Mouse (Mus musculus) embryonic fibroblast, embryonic 13.5 days (primary cell): Measurements from ENCODE around the gene Klhl42.

Experiments used
- CTCF ChIP-seq: IDR thresholded peaks from 2 replicates; pipeline ENCODE4 v1.5.1; 2011; ENCODE audit warnings: mild to moderate bottlenecking, control low read depth, low read length, moderate library complexity, borderline replicate concordance; ENCODE audit not compliant: insufficient read depth
- POLR2A ChIP-seq: IDR thresholded peaks from 2 replicates; pipeline ENCODE4 v1.6.1; 2011; ENCODE audit warnings: low read depth, mild to moderate bottlenecking, control low read depth, low read length, moderate library complexity

DNA sequence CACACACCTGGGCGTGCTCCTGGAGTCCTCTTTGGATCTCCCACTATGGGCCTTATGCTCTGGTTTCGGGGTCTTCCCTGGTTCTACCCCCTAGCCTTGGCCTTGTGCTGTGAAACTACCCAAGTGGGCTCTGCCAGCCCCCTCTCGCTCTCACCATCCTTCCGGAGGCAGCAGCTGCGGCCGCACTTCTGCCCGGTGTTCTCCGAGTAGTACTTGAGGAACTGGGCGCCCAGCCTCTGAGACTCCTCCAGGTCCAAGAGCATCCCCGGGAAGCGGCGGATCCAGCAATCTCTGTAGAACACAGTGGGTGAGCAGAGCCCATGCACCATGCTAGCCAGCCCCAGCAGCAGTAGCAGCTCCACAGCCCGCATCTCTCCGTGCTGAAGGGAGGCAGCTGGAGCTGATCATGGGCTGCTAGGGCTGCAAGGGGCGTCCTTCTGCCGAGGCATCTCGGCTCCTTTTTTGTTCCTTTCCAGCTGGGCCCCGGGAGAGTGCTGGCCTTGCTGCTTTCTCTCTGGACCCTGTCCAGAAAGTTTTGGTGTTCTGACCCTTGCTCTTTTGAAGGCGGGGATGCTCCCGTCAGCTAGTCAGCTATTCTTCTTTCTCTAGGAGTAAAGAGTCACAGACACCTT is 4.5 kb upstream of the Klhl42 start, which contains the start of gene Mansc4:
- TF ChIP-seq CTCF, result no peak
- no peak for TF ChIP-seq POLR2A
